Mouse (Mus musculus): ENCODE measurements at regions not wholly inside any gene's neighbourhood (a gene's known extent, or its start where the extent isn't known, plus 50 kb on each side); places are given as distances from the start of the nearest gene placed in this dataset.

- no peak for DNase-seq (ENCODE audit: low spot score)
Observed at GRCm38 (mm10) chr3:133874383-133874782, 329.4 kb upstream of the Tet2 start.

- peak; percentile 94 for DNase-seq (ENCODE audit: low spot score)
Observed at GRCm38 (mm10) chr3:133876439-133877072, 331.6 kb upstream of the Tet2 start.

GRCm38 (mm10) chr3:133877310-133877709 is 332.4 kb upstream of the Tet2 start:
- no peak for DNase-seq (ENCODE audit: low spot score)

GRCm38 (mm10) chr3:133880626-133881025 is 335.7 kb upstream of the Tet2 start:
- DNase-seq (ENCODE audit: low spot score) = peak; percentile 45

- no peak for DNase-seq (ENCODE audit: low spot score)
Observed at GRCm38 (mm10) chr3:133901931-133902330, 334.4 kb upstream of the Cxxc4 start.

GRCm38 (mm10) chr3:133922200-133922599 is 314.1 kb upstream of the Cxxc4 start:
- no peak for DNase-seq (ENCODE audit: low spot score)

GRCm38 (mm10) chr3:133965322-133965721 is 271.0 kb upstream of the Cxxc4 start:
- no peak for DNase-seq (ENCODE audit: low spot score)

GRCm38 (mm10) chr3:133968176-133968575 is 268.1 kb upstream of the Cxxc4 start:
- DNase-seq (ENCODE audit: low spot score) = no peak

- peak; percentile 42 for DNase-seq (ENCODE audit: low spot score)
Observed at GRCm38 (mm10) chr3:133972774-133973173, 263.5 kb upstream of the Cxxc4 start.

- no peak for DNase-seq (ENCODE audit: low spot score)
Observed at GRCm38 (mm10) chr3:133987681-133988080, 248.6 kb upstream of the Cxxc4 start.

GRCm38 (mm10) chr3:133993971-133994370 is 242.3 kb upstream of the Cxxc4 start:
- no peak for DNase-seq (ENCODE audit: low spot score)

- DNase-seq (ENCODE audit: low spot score) = no peak
Observed at GRCm38 (mm10) chr3:133999965-134000364, 236.3 kb upstream of the Cxxc4 start.

- DNase-seq (ENCODE audit: low spot score) = no peak
Observed at GRCm38 (mm10) chr3:134000595-134000994, 235.7 kb upstream of the Cxxc4 start.

GRCm38 (mm10) chr3:134014805-134015204 is 221.5 kb upstream of the Cxxc4 start:
- DNase-seq (ENCODE audit: low spot score) = peak; percentile 50

GRCm38 (mm10) chr3:134015412-134015811 is 220.9 kb upstream of the Cxxc4 start:
- no peak for DNase-seq (ENCODE audit: low spot score)

- DNase-seq (ENCODE audit: low spot score) = no peak
Observed at GRCm38 (mm10) chr3:134033862-134034261, 202.4 kb upstream of the Cxxc4 start.

GRCm38 (mm10) chr3:134036310-134036934 is 199.9 kb upstream of the Cxxc4 start:
- no peak for DNase-seq (ENCODE audit: low spot score)

GRCm38 (mm10) chr3:134050649-134051048 is 185.6 kb upstream of the Cxxc4 start:
- no peak for DNase-seq (ENCODE audit: low spot score)

GRCm38 (mm10) chr3:134082461-134082860 is 153.8 kb upstream of the Cxxc4 start:
- no peak for DNase-seq (ENCODE audit: low spot score)

- peak; percentile 32 for DNase-seq (ENCODE audit: low spot score)
Observed at GRCm38 (mm10) chr3:134099471-134100125, 136.7 kb upstream of the Cxxc4 start.

- no peak for DNase-seq (ENCODE audit: low spot score)
Observed at GRCm38 (mm10) chr3:134102151-134102738, 134.0 kb upstream of the Cxxc4 start.

- DNase-seq (ENCODE audit: low spot score) = no peak
Observed at GRCm38 (mm10) chr3:134104625-134105024, 131.7 kb upstream of the Cxxc4 start.

GRCm38 (mm10) chr3:134105112-134105511 is 131.2 kb upstream of the Cxxc4 start:
- DNase-seq (ENCODE audit: low spot score) = no peak

Measured in embryo, embryonic 10.5 days (tissue).